Mouse (Mus musculus): ENCODE data around the gene Ermard. TPM values are rescaled to one million over a fixed set of nuclear protein-coding genes. Genes with fewer than 3 reads are reported as not detected.

Ermard gene
- polyA plus RNA-seq, 1 experiment from 2014 or later: 100.0 TPM

DNA sequence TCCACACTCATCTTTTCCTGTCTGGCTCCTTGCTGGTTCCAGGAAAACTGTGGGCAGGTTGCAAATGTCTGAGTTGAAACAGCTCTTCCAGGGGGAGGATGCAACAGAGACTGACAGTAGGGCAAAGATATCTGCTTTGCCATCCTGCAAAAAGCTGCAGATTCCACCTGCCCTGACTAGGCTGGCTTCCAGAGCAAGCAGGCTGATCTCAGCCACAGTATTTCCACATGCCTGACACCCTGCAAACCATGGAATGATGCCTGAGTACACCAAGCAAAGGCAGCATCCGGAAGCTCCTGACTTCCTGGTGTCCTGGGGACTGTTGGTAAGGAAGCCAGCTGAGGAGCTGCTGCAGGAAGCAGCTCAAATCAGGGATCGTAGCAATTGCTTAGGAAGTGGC, 28.1 kb downstream of the Ermard start:
- 55% methylated on average over 2 of the region's 2 CpGs for WGBS
- Histone ChIP-seq H3K4me1 (peaks cover 8% of the 10 kb centered on the region), H3K27ac (no peak overlapping the region), H3K9me3 (replicated peaks) (no peaks in the 10 kb centered on the region), H3K4me3 (no peak overlapping the region), H3K36me3 (no peaks in the 10 kb centered on the region), H3K27me3 (ENCODE audit: low read depth, poor library complexity, severe bottlenecking) (no peaks in the 10 kb centered on the region)
- no peak for DNase-seq (ENCODE audit: low spot score)

DNA sequence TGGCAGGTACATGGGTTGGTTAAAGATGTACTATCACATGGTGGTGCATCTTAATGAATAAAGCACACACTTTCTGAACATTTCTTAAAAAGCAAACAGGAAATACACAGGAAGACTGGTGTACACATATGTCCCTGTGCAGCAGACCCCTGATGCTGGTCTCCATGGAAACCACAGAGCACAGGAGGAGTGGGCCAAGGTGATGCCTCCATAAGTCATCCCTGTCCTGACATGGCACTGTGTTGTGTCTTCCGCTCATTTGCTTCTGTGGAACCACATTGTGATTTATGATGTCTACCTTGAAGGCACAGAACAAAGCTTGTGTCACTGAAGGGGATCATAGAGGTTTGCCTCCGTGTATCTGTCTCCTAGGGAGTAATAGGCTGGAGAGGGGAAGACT, 31.2 kb downstream of the Ermard start:
- H3K27ac ChIP-seq: no peak overlapping the region
- H3K36me3 ChIP-seq: no peaks in the 10 kb centered on the region
- no peak overlapping the region for H3K4me3 ChIP-seq
- DNase-seq (ENCODE audit: low spot score): no peak
- 81% methylated on average over 2 of the region's 2 CpGs for WGBS
- no peaks in the 10 kb centered on the region for H3K9me3 ChIP-seq (replicated peaks)
- no peaks in the 10 kb centered on the region for H3K27me3 ChIP-seq (ENCODE audit: low read depth, poor library complexity, severe bottlenecking)
- H3K4me1 ChIP-seq: no peaks in the 10 kb centered on the region

DNA sequence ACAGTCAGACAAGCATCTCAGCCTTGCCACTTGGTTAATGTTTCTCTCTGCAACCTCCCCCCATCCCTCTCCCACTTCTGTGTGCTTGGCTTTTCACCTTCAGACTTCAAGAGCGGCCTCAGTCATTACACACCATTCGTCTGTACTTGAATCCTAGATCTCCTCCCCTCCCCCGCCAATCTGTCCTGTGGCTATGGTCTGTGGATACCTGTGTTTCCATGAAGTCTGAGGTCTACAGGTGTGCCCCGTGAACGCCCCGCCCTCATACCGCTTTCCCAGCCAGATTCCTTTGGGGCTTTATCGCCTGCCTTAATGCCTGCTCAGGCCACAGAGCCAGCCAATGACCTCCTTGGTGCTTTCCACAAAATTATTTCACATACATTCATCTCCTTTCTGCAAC, 34.0 kb downstream of the Ermard start:
- Histone ChIP-seq H3K27ac (no peak overlapping the region), H3K27me3 (ENCODE audit: low read depth, poor library complexity, severe bottlenecking) (no peaks in the 10 kb centered on the region), H3K9me3 (replicated peaks) (no peaks in the 10 kb centered on the region), H3K4me3 (no peak overlapping the region), H3K36me3 (no peaks in the 10 kb centered on the region), H3K4me1 (no peaks in the 10 kb centered on the region)
- 76% methylated on average over 8 of the region's 8 CpGs for WGBS
- no peak for DNase-seq (ENCODE audit: low spot score)

DNA sequence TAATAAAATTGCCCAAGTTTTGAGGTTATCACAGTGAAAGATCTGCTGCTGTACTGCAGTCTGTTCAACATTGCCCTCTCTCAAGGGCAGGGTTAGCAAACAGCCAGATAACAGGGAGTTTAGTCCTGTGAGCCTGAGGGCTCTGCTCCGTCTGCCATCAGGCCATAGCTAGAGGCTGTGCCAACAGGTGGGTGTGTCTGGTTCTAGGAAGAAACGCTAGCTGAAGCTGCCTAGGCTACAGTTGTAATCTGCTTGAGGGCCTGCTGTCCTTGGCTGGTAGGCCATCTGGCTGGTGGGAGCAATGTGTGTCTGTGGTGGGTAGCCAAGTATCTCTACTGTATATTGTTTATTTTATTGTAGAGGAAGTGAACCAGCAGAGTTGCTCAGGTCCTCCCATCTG, 36.5 kb downstream of the Ermard start:
- WGBS: 58% methylated on average over 2 of the region's 2 CpGs
- Histone ChIP-seq H3K27ac (no peak overlapping the region), H3K27me3 (ENCODE audit: low read depth, poor library complexity, severe bottlenecking) (no peaks in the 10 kb centered on the region)

DNA sequence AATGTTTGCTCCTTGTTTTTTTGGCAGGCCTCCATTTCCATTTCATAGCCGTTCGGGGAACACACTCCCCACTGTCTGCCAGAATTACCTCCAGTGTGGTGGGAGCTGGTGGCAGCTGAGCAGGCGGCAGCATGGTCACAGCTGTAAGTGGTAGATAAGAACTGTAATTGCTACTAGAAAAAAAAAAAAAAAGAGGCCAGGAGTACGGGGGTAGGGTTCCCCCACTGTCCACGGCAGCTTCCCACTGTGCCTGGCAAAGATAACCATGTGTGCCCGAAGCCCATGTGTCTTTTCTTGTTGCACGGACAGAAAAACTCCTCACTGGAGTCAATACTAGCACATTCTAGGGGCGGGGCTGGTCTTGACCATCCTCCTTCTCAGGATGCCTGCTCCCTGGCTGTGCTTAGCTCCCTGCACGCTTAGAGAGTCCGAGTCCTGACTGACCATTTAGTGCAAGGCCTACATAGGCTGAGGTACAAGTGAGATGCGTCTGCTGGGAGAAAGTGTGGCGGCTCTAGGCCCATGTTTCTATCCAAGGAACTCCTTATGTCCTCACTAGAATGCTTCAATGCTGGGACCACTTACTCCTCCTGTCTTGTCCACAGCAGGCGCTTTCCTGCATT, 43.3 kb downstream of the Ermard start:
- WGBS: 71% methylated on average over 13 of the region's 13 CpGs
- Histone ChIP-seq H3K27me3 (ENCODE audit: low read depth, poor library complexity, severe bottlenecking) (no peaks in the 10 kb centered on the region), H3K36me3 (no peaks in the 10 kb centered on the region), H3K9me3 (replicated peaks) (no peaks in the 10 kb centered on the region), H3K4me3 (no peak overlapping the region), H3K4me1 (peaks cover 18% of the 10 kb centered on the region), H3K27ac (peak overlapping the region; percentile 19; the same call in 1 of the 2 replicates)
- no peak for DNase-seq (ENCODE audit: low spot score)

More for the DNA sequence above, 36.5 kb downstream of the Ermard start:
- H3K9me3 ChIP-seq (replicated peaks): no peaks in the 10 kb centered on the region
- H3K4me1 ChIP-seq: no peaks in the 10 kb centered on the region
- H3K36me3 ChIP-seq: no peaks in the 10 kb centered on the region
- H3K4me3 ChIP-seq: no peak overlapping the region
- DNase-seq (ENCODE audit: low spot score): no peak

DNA sequence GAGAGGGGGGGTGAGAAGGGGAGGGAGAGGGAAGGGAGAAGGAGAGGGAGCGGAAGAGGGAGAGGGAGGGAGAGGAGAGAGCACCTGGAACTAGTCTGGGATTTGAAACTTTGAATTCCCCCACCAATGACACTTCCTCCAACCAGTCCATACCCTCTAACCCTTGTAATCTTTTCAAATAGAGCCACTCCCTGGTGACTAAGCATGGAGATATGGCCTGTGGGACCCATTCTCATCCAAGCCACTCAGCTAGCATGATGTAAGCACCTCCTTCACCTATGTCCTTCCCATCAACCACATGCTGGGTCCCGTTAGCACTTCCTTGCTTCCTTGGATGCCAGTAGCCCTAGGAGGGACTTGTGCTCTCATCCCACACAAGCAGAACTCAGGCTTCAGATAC, 44.0 kb downstream of the Ermard start:
- H3K9me3 ChIP-seq (replicated peaks): no peaks in the 10 kb centered on the region
- H3K27me3 ChIP-seq (ENCODE audit: low read depth, poor library complexity, severe bottlenecking): no peaks in the 10 kb centered on the region
- peaks cover 21% of the 10 kb centered on the region for H3K4me1 ChIP-seq
- 67% methylated on average over 2 of the region's 2 CpGs for WGBS
- DNase-seq (ENCODE audit: low spot score): no peak
- no peaks in the 10 kb centered on the region for H3K36me3 ChIP-seq
- no peak overlapping the region; the same call in 1 of the 2 replicates for H3K27ac ChIP-seq
- no peak overlapping the region for H3K4me3 ChIP-seq

DNA sequence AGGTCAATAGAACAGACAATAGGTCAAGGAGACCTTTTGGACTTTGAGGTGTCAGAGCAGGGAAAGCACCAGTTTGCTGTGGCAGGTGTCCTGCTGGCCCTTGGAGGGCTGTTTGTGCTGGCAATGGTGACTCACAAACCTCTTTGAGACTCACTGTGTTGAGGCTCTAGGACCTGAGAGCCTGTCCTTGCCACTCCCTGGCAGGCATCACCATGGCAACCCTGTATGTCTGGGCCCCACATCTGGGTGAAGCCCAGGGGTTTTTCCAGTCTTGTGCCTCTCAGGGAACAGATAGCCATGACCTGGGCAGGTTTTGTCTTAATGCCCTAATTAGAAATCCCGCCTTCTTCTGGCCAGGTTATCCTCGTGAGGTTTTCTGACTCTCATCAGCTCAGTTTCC, 47.2 kb downstream of the Ermard start:
- DNase-seq (ENCODE audit: low spot score): peak; percentile 43
- 32% methylated on average over 2 of the region's 2 CpGs for WGBS

DNA sequence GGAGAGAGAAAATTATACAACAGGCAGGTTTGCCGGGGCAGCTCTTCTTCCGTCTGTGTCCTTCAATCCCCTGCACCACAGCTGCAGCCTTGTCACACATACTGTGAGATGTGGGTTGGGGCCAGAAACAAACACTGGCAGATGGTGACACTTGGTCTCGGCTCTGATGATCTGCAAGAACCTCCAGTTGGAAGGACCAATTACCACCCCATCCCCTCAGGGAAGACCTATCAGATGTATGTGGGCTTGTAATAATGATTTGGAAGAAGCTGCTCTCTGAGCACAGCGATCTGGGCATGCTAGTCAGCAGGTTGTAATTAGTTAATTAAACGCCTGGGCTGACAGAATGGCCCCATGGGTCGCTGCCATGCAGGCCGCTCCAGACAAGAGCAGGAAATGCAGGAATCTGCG, 47.6 kb downstream of the Ermard start:
- Histone ChIP-seq H3K27me3 (ENCODE audit: low read depth, poor library complexity, severe bottlenecking) (no peaks in the 10 kb centered on the region), H3K9me3 (replicated peaks) (no peaks in the 10 kb centered on the region), H3K4me3 (no peak overlapping the region; the same call in 1 of the 2 replicates), H3K27ac (peak overlapping the region; percentile 46; the same call in 1 of the 2 replicates), H3K36me3 (no peaks in the 10 kb centered on the region), H3K4me1 (peaks cover 24% of the 10 kb centered on the region)
- DNase-seq (ENCODE audit: low spot score): no peak
- WGBS: 12% methylated on average over 8 of the region's 8 CpGs

More for the DNA sequence above, 47.2 kb downstream of the Ermard start:
- H3K36me3 ChIP-seq: no peaks in the 10 kb centered on the region
- peaks cover 21% of the 10 kb centered on the region for H3K4me1 ChIP-seq
- H3K9me3 ChIP-seq (replicated peaks): no peaks in the 10 kb centered on the region
- no peak overlapping the region for H3K27ac ChIP-seq
- no peaks in the 10 kb centered on the region for H3K27me3 ChIP-seq (ENCODE audit: low read depth, poor library complexity, severe bottlenecking)
- no peak overlapping the region; the same call in 1 of the 2 replicates for H3K4me3 ChIP-seq

DNA sequence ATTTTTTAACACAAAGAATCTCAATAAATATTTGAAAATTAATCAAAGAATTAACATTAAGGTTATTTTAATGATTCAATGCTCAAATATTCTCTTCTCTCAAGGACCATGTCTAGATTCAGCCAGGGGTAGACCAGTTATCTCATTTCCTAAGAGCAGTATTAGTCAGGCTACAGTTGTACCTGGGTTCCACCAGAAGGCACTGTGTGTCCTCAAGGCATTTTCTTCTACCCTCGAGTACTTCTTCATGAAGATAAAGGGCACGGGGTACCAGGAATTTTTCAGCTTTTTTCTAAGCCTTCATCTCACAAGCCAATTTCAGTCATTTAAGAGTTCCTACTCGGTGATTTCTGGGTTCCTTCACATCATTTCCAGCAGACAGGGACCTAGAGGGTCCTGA, 50.7 kb downstream of the Ermard start:
- H3K9me3 ChIP-seq (replicated peaks): no peaks in the 10 kb centered on the region
- DNase-seq (ENCODE audit: low spot score): no peak
- peaks cover 23% of the 10 kb centered on the region for H3K4me1 ChIP-seq
- H3K27me3 ChIP-seq (ENCODE audit: low read depth, poor library complexity, severe bottlenecking): no peaks in the 10 kb centered on the region
- WGBS: 85% methylated on average over 3 of the region's 3 CpGs
- H3K36me3 ChIP-seq: no peaks in the 10 kb centered on the region
- H3K4me3 ChIP-seq: no peak overlapping the region
- H3K27ac ChIP-seq: no peak overlapping the region

DNA sequence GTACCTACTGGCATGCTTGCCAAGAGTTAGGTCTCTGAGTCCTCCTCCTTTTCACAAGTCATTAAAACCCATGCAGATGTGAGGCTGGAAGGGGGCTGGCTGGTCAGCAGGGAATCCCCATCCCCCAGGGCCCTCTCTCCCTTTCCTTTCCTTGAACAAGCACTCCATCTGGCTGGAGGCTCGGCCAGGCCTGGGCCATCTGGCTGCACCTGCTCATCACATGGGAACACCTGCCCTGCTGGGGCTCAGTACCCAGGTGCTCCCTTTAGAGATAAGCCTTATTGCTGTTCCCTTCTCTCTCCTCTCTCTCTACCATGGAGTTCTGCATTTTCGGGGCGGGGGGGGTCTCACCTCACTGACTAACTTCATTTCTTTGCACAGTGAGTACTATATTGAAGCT, 52.5 kb downstream of the Ermard start:
- WGBS: 27% methylated on average over 3 of the region's 3 CpGs
- no peaks in the 10 kb centered on the region for H3K9me3 ChIP-seq (replicated peaks)
- no peaks in the 10 kb centered on the region for H3K36me3 ChIP-seq
- peak; percentile 47 for DNase-seq (ENCODE audit: low spot score)
- no peak overlapping the region for H3K4me3 ChIP-seq
- no peaks in the 10 kb centered on the region for H3K27me3 ChIP-seq (ENCODE audit: low read depth, poor library complexity, severe bottlenecking)
- peaks cover 16% of the 10 kb centered on the region for H3K4me1 ChIP-seq
- no peak overlapping the region for H3K27ac ChIP-seq

DNA sequence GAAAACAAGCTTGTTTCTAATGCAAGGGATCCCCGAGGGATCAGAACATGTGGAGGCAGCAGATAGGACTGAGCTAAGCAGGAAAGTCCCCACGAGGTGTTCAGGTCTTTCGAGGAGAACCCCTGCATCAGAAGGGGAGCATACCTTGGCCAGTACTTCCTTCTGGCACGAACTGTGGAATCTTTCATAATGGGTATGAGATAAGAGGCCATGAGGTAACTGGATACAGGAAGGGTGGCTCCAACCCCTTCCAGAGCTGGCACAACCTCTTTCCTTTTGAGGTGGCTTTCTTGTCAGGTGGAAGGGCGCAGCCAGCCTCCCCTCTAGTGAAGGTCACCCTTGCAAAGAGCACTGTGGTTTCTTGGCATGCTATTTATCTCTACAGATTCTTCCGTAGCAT, 55.8 kb downstream of the Ermard start:
- no peak overlapping the region for H3K27ac ChIP-seq
- no peaks in the 10 kb centered on the region for H3K9me3 ChIP-seq (replicated peaks)
- peaks cover 6% of the 10 kb centered on the region; the same call in 1 of the 2 replicates for H3K4me1 ChIP-seq
- H3K27me3 ChIP-seq (ENCODE audit: low read depth, poor library complexity, severe bottlenecking): no peaks in the 10 kb centered on the region
- WGBS: 89% methylated on average over 6 of the region's 6 CpGs
- no peaks in the 10 kb centered on the region for H3K36me3 ChIP-seq
- DNase-seq (ENCODE audit: low spot score): no peak
- no peak overlapping the region for H3K4me3 ChIP-seq

DNA sequence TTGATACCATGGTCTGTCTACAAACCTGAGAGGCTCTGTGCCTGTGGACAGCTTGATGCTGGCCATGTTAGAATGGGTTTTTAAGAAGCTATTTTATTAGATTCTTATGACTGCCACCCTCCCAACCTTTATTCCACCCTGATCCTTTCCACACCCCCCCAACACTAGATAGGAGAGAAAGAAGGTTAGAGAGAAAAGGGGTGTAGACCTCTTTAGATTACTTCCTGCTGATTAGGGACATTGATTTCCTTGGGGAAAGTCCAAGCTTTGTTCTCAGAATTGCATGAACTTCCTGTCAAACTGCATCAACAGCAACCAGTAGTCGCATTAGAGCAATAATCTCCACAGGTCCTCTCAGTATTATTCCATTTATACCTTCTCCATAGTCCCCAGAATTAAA, 57.7 kb downstream of the Ermard start:
- no peaks in the 10 kb centered on the region for H3K36me3 ChIP-seq
- no peaks in the 10 kb centered on the region for H3K9me3 ChIP-seq (replicated peaks)
- no peak overlapping the region for H3K4me3 ChIP-seq
- 90% methylated on average over 1 of the region's 1 CpGs for WGBS
- H3K4me1 ChIP-seq: peaks cover under 1% of the 10 kb centered on the region; the same call in 1 of the 2 replicates
- H3K27ac ChIP-seq: no peak overlapping the region
- no peak for DNase-seq (ENCODE audit: low spot score)
- H3K27me3 ChIP-seq (ENCODE audit: low read depth, poor library complexity, severe bottlenecking): no peaks in the 10 kb centered on the region

DNA sequence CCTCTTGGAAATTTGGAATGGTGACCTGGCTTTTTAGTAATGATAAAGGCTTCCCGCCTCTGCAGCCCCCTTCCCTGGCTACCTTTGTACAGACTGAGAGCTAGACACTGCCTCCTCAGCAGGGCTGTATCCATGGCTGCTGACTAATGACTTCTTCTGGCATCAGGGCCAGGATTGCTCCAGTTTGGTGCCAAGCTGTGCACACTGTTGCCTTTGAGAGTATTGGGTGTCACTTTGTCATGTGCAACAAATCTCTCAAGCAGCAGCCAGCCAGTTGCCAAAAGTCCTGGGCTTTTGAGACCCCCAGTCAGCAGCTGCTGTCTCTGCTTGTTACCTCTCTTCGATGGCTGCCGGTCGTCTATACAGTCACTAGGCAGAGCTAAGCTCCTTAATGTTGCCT, 60.3 kb downstream of the Ermard start:
- Histone ChIP-seq H3K27ac (no peak overlapping the region), H3K4me1 (no peaks in the 10 kb centered on the region), H3K27me3 (ENCODE audit: low read depth, poor library complexity, severe bottlenecking) (no peaks in the 10 kb centered on the region), H3K36me3 (no peaks in the 10 kb centered on the region), H3K9me3 (replicated peaks) (no peaks in the 10 kb centered on the region), H3K4me3 (no peak overlapping the region)
- 92% methylated on average over 4 of the region's 4 CpGs for WGBS
- DNase-seq (ENCODE audit: low spot score): no peak

DNA sequence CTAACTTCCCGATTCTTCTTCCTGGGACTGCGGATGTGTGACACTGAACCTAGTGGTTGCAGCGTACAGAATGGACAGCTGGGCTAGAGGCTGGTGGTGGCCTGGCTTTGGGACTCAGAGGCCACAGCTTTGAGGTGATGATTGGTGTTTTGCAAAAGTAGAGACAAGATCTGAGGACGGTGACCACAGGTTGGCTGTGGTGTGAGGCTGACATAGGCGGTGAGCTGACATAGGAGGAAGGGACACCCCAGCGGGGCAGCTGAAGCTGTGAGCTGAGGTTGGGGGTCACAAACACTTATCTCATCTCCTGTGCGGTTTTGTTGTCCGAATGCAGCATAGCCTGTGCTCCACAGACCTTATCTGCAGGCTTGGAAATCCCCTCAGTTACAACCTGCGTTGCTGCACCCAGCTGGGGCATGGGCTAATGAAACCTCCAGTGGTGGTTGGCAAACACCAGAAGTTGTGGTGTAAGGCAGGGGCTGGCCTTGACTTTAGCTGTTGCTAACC, 66.2 kb downstream of the Ermard start:
- no peak overlapping the region for H3K27ac ChIP-seq
- no peak for DNase-seq (ENCODE audit: low spot score)
- H3K36me3 ChIP-seq: no peaks in the 10 kb centered on the region
- H3K4me3 ChIP-seq: no peak overlapping the region
- 93% methylated on average over 9 of the region's 9 CpGs for WGBS
- H3K27me3 ChIP-seq (ENCODE audit: low read depth, poor library complexity, severe bottlenecking): 0 out of 2 replicates have a peak, but pooled peaks cover 3% of the 10 kb centered on the region
- H3K4me1 ChIP-seq: peaks cover 13% of the 10 kb centered on the region
- H3K9me3 ChIP-seq (replicated peaks): no peaks in the 10 kb centered on the region
